Mouse (Mus musculus): ENCODE measurements at regions not wholly inside any gene's neighbourhood (a gene's known extent, or its start where the extent isn't known, plus 50 kb on each side); places are given as distances from the start of the nearest gene placed in this dataset.

- no peak for ATAC-seq (ENCODE audit: insufficient number of reproducible peaks, insufficient read depth, low FRiP score, low TSS enrichment)
- Histone ChIP-seq H3K9me3 (no peaks in the 10 kb centered on the region), H3K4me2 (replicated peaks) (no peak overlapping the region), H3K4me1 (peaks cover 2% of the 10 kb centered on the region; the same call in 1 of the 2 replicates), H3K27me3 (no peaks in the 10 kb centered on the region), H3K27ac (no peak overlapping the region), H3K36me3 (no peaks in the 10 kb centered on the region), H3K4me3 (no peak overlapping the region), H3K9ac (no peak overlapping the region)
- WGBS, result 60% methylated on average over 3 of the region's 3 CpGs
Observed at GRCm38 (mm10) chr5:43151099-43151774, 81.7 kb upstream of the Cpeb2 start.

- H3K4me1 ChIP-seq, result peaks cover 2% of the 10 kb centered on the region; the same call in 1 of the 2 replicates
- no peak overlapping the region for H3K4me2 ChIP-seq (replicated peaks)
- no peak for ATAC-seq (ENCODE audit: insufficient number of reproducible peaks, insufficient read depth, low FRiP score, low TSS enrichment)
- no peak overlapping the region for H3K27ac ChIP-seq
- WGBS, result 20% methylated on average over 8 of the region's 8 CpGs
- H3K9me3 ChIP-seq, result no peaks in the 10 kb centered on the region
- H3K27me3 ChIP-seq, result no peaks in the 10 kb centered on the region
- no peak overlapping the region for H3K4me3 ChIP-seq
- H3K36me3 ChIP-seq, result no peaks in the 10 kb centered on the region
- H3K9ac ChIP-seq, result no peak overlapping the region
Observed at GRCm38 (mm10) chr5:43152119-43152611, 80.8 kb upstream of the Cpeb2 start.

GRCm38 (mm10) chr5:43152881-43153280 is 80.1 kb upstream of the Cpeb2 start:
- Histone ChIP-seq H3K27ac (no peak overlapping the region), H3K4me2 (replicated peaks) (no peak overlapping the region), H3K4me1 (peaks cover 2% of the 10 kb centered on the region; the same call in 1 of the 2 replicates), H3K4me3 (no peak overlapping the region), H3K36me3 (no peaks in the 10 kb centered on the region), H3K27me3 (no peaks in the 10 kb centered on the region), H3K9me3 (no peaks in the 10 kb centered on the region), H3K9ac (no peak overlapping the region)
- no peak for ATAC-seq (ENCODE audit: insufficient number of reproducible peaks, insufficient read depth, low FRiP score, low TSS enrichment)
- WGBS, result 63% methylated on average over 1 of the region's 1 CpGs

GRCm38 (mm10) chr5:43156771-43157170 is 76.2 kb upstream of the Cpeb2 start:
- Histone ChIP-seq H3K4me2 (replicated peaks) (no peak overlapping the region), H3K4me3 (no peak overlapping the region), H3K36me3 (no peaks in the 10 kb centered on the region), H3K9me3 (no peaks in the 10 kb centered on the region), H3K4me1 (no peaks in the 10 kb centered on the region), H3K27me3 (no peaks in the 10 kb centered on the region), H3K9ac (no peak overlapping the region), H3K27ac (no peak overlapping the region)
- WGBS, result 82% methylated on average over 3 of the region's 3 CpGs
- ATAC-seq (ENCODE audit: insufficient number of reproducible peaks, insufficient read depth, low FRiP score, low TSS enrichment), result no peak

GRCm38 (mm10) chr5:43160140-43160539 is 72.8 kb upstream of the Cpeb2 start:
- no peaks in the 10 kb centered on the region for H3K27me3 ChIP-seq
- no peak overlapping the region for H3K4me3 ChIP-seq
- H3K36me3 ChIP-seq, result no peaks in the 10 kb centered on the region
- ATAC-seq (ENCODE audit: insufficient number of reproducible peaks, insufficient read depth, low FRiP score, low TSS enrichment), result no peak
- WGBS, result 78% methylated on average over 6 of the region's 6 CpGs
- no peak overlapping the region for H3K4me2 ChIP-seq (replicated peaks)
- no peaks in the 10 kb centered on the region for H3K9me3 ChIP-seq
- H3K27ac ChIP-seq, result no peak overlapping the region
- no peak overlapping the region for H3K9ac ChIP-seq
- no peaks in the 10 kb centered on the region for H3K4me1 ChIP-seq

GRCm38 (mm10) chr5:43181475-43181874 is 51.5 kb upstream of the Cpeb2 start:
- no peaks in the 10 kb centered on the region for H3K27me3 ChIP-seq
- 70% methylated on average over 8 of the region's 8 CpGs for WGBS
- no peak overlapping the region for H3K27ac ChIP-seq
- H3K4me2 ChIP-seq (replicated peaks), result no peak overlapping the region
- ATAC-seq (ENCODE audit: insufficient number of reproducible peaks, insufficient read depth, low FRiP score, low TSS enrichment), result no peak
- H3K4me3 ChIP-seq, result no peak overlapping the region
- no peaks in the 10 kb centered on the region for H3K36me3 ChIP-seq
- no peak overlapping the region for H3K9ac ChIP-seq
- no peaks in the 10 kb centered on the region for H3K9me3 ChIP-seq
- H3K4me1 ChIP-seq, result no peaks in the 10 kb centered on the region

Data from embryonic facial prominence, embryonic 12.5 days (tissue).